ENCODE assay signal across 11 mouse cellular contexts in genomic region chr5:149274390-149275104, GRCm38 (mm10). TPM values are rescaled to one million over a fixed set of nuclear protein-coding genes. Genes with fewer than 3 reads are reported as not detected.
DNase-seq lines count a peak whose midpoint lies in the region; ATAC-seq and TF ChIP-seq lines count a peak whose summit lies in the region.
"Had no signal": no experiment of that assay in that cellular context is flagged by ENCODE, and none has a peak within 500 bp of the region (broad histone marks: within the 10 kb centered on the region; RNA-seq: fewer than 3 reads in every experiment).

No protein-coding gene starts in this region.

- H3K27me3 ChIP-seq in thymus, adult 2 months (ENCODE audit: control insufficient read depth, insufficient read depth, low read length): no peaks in the 10 kb centered on the region
- no peaks in the 10 kb centered on the region for H3K27me3 ChIP-seq in lung, postnatal 0 days (replicated peaks; ENCODE audit: insufficient read depth, low read length)
- H3K27me3 ChIP-seq in splenic B cell, adult 2 months (ENCODE audit: control insufficient read depth, insufficient read depth, low read length, poor library complexity, severe bottlenecking): no peaks in the 10 kb centered on the region
- H3K27me3 ChIP-seq in intestine, postnatal 0 days (replicated peaks; ENCODE audit: control insufficient read depth, insufficient read depth, low read length): no peaks in the 10 kb centered on the region
- no peaks in the 10 kb centered on the region for H3K27me3 ChIP-seq in kidney, adult 2 months (replicated peaks; ENCODE audit: control insufficient read depth, insufficient read depth, low read length)
- no peaks in the 10 kb centered on the region for H3K27me3 ChIP-seq in midbrain, embryonic 14.5 days (ENCODE audit: control insufficient read depth, insufficient read depth, low read length)
- H3K27me3 ChIP-seq: heart, embryonic 15.5 days; limb, embryonic 13.5 days had no signal

- DNase-seq in thymus, postnatal 4 days: peak; percentile 50
- no peak for DNase-seq in thymus, adult 2 months
- peak; percentile 32 for DNase-seq in c-Kit-positive CD71-positive TER-119-positive erythroid progenitor cells, embryonic 14.5 days (ENCODE audit: low spot score)
- peak; percentile 42 for DNase-seq in lung, postnatal 0 days (ENCODE audit: low spot score)
- peak; percentile 19 for DNase-seq in splenic B cell, adult 2 months (ENCODE audit: low read depth, low spot score)
- DNase-seq in kidney, adult 2 months: no peak
- no peak for DNase-seq in midbrain, embryonic 14.5 days
- DNase-seq: kidney, postnatal 25 days had no signal

- no peaks in the 10 kb centered on the region for H3K36me3 ChIP-seq in thymus, adult 2 months (ENCODE audit: control insufficient read depth, insufficient read depth, low read length)
- H3K36me3 ChIP-seq in lung, postnatal 0 days (ENCODE audit: insufficient read depth, low read length): no peaks in the 10 kb centered on the region
- no peaks in the 10 kb centered on the region for H3K36me3 ChIP-seq in splenic B cell, adult 2 months (ENCODE audit: control insufficient read depth, insufficient read depth, low read length, poor library complexity, severe bottlenecking)
- H3K36me3 ChIP-seq in intestine, postnatal 0 days (ENCODE audit: control insufficient read depth, insufficient read depth): no peaks in the 10 kb centered on the region
- H3K36me3 ChIP-seq in kidney, adult 2 months (ENCODE audit: control insufficient read depth, insufficient read depth, low read length): no peaks in the 10 kb centered on the region
- no peaks in the 10 kb centered on the region for H3K36me3 ChIP-seq in midbrain, embryonic 14.5 days (ENCODE audit: control insufficient read depth, insufficient read depth, low read length)
- H3K36me3 ChIP-seq: heart, embryonic 15.5 days; limb, embryonic 13.5 days had no signal

- H3K4me3 ChIP-seq in thymus, adult 2 months (ENCODE audit: control insufficient read depth, insufficient read depth, low read length): no peak overlapping the region
- H3K4me3 ChIP-seq in lung, postnatal 0 days (ENCODE audit: low read depth, low read length): no peak overlapping the region
- no peak overlapping the region for H3K4me3 ChIP-seq in intestine, postnatal 0 days (ENCODE audit: low read depth, low read length)
- H3K4me3 ChIP-seq in kidney, adult 2 months (ENCODE audit: insufficient read depth, low read depth, low read length): no peak overlapping the region
- no peak overlapping the region for H3K4me3 ChIP-seq in midbrain, embryonic 14.5 days (replicated peaks; ENCODE audit: low read depth, low read length)
- H3K4me3 ChIP-seq: heart, embryonic 15.5 days; limb, embryonic 13.5 days had no signal

- H3K4me1 ChIP-seq in thymus, adult 2 months (replicated peaks; ENCODE audit: control insufficient read depth, insufficient read depth, low read length): peaks cover 21% of the 10 kb centered on the region
- no peaks in the 10 kb centered on the region for H3K4me1 ChIP-seq in lung, postnatal 0 days (ENCODE audit: insufficient read depth, low read depth, low read length)
- no peaks in the 10 kb centered on the region for H3K4me1 ChIP-seq in intestine, postnatal 0 days (replicated peaks; ENCODE audit: control insufficient read depth, insufficient read depth, low read length)
- H3K4me1 ChIP-seq in kidney, adult 2 months (ENCODE audit: control insufficient read depth, insufficient read depth, low read length): no peaks in the 10 kb centered on the region
- H3K4me1 ChIP-seq in midbrain, embryonic 14.5 days (ENCODE audit: control insufficient read depth, insufficient read depth, low read length): peaks cover under 1% of the 10 kb centered on the region
- H3K4me1 ChIP-seq: heart, embryonic 15.5 days had no signal

- TF ChIP-seq EP300 in lung, postnatal 0 days (IDR thresholded peaks at IDR 0.05): no peak

- H3K9ac ChIP-seq in lung, postnatal 0 days (replicated peaks; ENCODE audit: low read depth): no peak overlapping the region
- H3K9ac ChIP-seq in intestine, postnatal 0 days (ENCODE audit: low read depth, low read length): no peak overlapping the region
- no peak overlapping the region for H3K9ac ChIP-seq in midbrain, embryonic 14.5 days (replicated peaks; ENCODE audit: low read length)
- H3K9ac ChIP-seq: heart, embryonic 15.5 days; limb, embryonic 13.5 days had no signal

- 50% methylated on average over 15 of the region's 15 CpGs for WGBS in thymus, adult 2 months
- WGBS in lung, postnatal 0 days: 76% methylated on average over 15 of the region's 15 CpGs
- 88% methylated on average over 15 of the region's 15 CpGs for WGBS in intestine, postnatal 0 days
- 90% methylated on average over 15 of the region's 15 CpGs for WGBS in kidney, adult 2 months
- 92% methylated on average over 15 of the region's 15 CpGs for WGBS in midbrain, embryonic 14.5 days

- no peak for TF ChIP-seq CTCF in thymus, adult 2 months (IDR thresholded peaks at IDR 0.05; ENCODE audit: borderline replicate concordance, control insufficient read depth, extremely low read depth, insufficient read depth, low read length, poor library complexity)
- no peak for TF ChIP-seq CTCF in lung, postnatal 0 days (IDR thresholded peaks at IDR 0.05)
- no peak for TF ChIP-seq CTCF in intestine, postnatal 0 days (IDR thresholded peaks at IDR 0.05; ENCODE audit: low read depth)
- no peak for TF ChIP-seq CTCF in kidney, adult 2 months (conservative IDR thresholded peaks at IDR 0.05; ENCODE audit: insufficient read depth, insufficient read length, low read depth, low read length)

- H3K9me3 ChIP-seq in lung, postnatal 0 days (ENCODE audit: low read length): no peaks in the 10 kb centered on the region
- H3K9me3 ChIP-seq in intestine, postnatal 0 days (ENCODE audit: control insufficient read depth): no peaks in the 10 kb centered on the region; the same call in 1 of the 2 replicates
- no peaks in the 10 kb centered on the region for H3K9me3 ChIP-seq in midbrain, embryonic 14.5 days (ENCODE audit: control insufficient read depth, low read length)
- H3K9me3 ChIP-seq: heart, embryonic 15.5 days; limb, embryonic 13.5 days had no signal

- no peak overlapping the region for H3K4me2 ChIP-seq in lung, postnatal 0 days (replicated peaks; ENCODE audit: low read depth, low read length)
- H3K4me2 ChIP-seq in intestine, postnatal 0 days (replicated peaks; ENCODE audit: low read depth): no peak overlapping the region
- H3K4me2 ChIP-seq in midbrain, embryonic 14.5 days (ENCODE audit: low read length): no peak overlapping the region
- H3K4me2 ChIP-seq: heart, embryonic 15.5 days; limb, embryonic 13.5 days had no signal

- peak; percentile 38 for ATAC-seq in lung, postnatal 0 days
- no peak for ATAC-seq in intestine, postnatal 0 days
- no peak for ATAC-seq in midbrain, embryonic 14.5 days (ENCODE audit: low FRiP score, low TSS enrichment)

- no peak for TF ChIP-seq POLR2A in thymus, adult 2 months (IDR thresholded peaks at IDR 0.05; ENCODE audit: control insufficient read depth, extremely low read depth, insufficient read depth, low read length, poor library complexity)
- no peak for TF ChIP-seq POLR2A in kidney, adult 2 months (IDR thresholded peaks at IDR 0.05; ENCODE audit: low read depth, low read length)

- no peak overlapping the region for H3K27ac ChIP-seq in thymus, adult 2 months (ENCODE audit: control insufficient read depth, insufficient read depth, low read length)
- no peak overlapping the region for H3K27ac ChIP-seq in lung, postnatal 0 days (ENCODE audit: low read length)
- no peak overlapping the region for H3K27ac ChIP-seq in intestine, postnatal 0 days (ENCODE audit: low read depth, low read length)
- H3K27ac ChIP-seq in kidney, adult 2 months (ENCODE audit: insufficient read depth, low read depth, low read length): no peak overlapping the region
- H3K27ac ChIP-seq in midbrain, embryonic 14.5 days (replicated peaks; ENCODE audit: low read depth, low read length): no peak overlapping the region
- H3K27ac ChIP-seq: heart, embryonic 15.5 days; limb, embryonic 13.5 days had no signal

RNA-seq across cellular contexts. Expression of gene Alox5ap, which starts 10.0 kb away (rescaled TPM):
- 31.6 and 50.1 TPM in 2 replicates for polyA plus RNA-seq in thymus, adult 2 months (2012; rRNA removed)
- 59.6 and 76.9 TPM in 2 replicates for polyA plus RNA-seq in lung, postnatal 0 days (2015; fragmentation: Nextera tagmentation; extraction: Ambion mirVana)
- polyA plus RNA-seq in intestine, postnatal 0 days (2015; fragmentation: Nextera tagmentation; extraction: Ambion mirVana): 4.6 and 4.9 TPM in 2 replicates
- 12.7 and 15.8 TPM in 2 replicates for polyA plus RNA-seq in kidney, adult 2 months (2012; rRNA removed)
- polyA plus RNA-seq in midbrain, embryonic 14.5 days (2014; fragmentation: Nextera tagmentation; extraction: Ambion mirVana): 10.9 and 12.2 TPM in 2 replicates

Comparison
In these comparisons a context has a peak if more than half of its experiments do, and no peak if none do; other contexts are left out.
1. DNase-seq: peak in thymus, postnatal 4 days (single experiment), c-Kit-positive CD71-positive TER-119-positive erythroid progenitor cells, embryonic 14.5 days (single experiment), lung, postnatal 0 days (single experiment) and splenic B cell, adult 2 months (single experiment); none in thymus, adult 2 months (single experiment), kidney, adult 2 months (single experiment) and midbrain, embryonic 14.5 days (single experiment).